Mouse (Mus musculus) right cerebral cortex, adult 18-20 months (tissue): ENCODE measurements at regions not wholly inside any gene's neighbourhood (a gene's known extent, or its start where the extent isn't known, plus 50 kb on each side); places are given as distances from the start of the nearest gene placed in this dataset.

Experiments used
- DNase-seq: peaks from one replicate; pipeline ENCODE4 v3.0.0; 2022; ENCODE audit warnings: mixed read lengths

GRCm38 (mm10) chr17:45237246-45237645, 196.3 kb downstream of the Cdc5l start:
- no peak for DNase-seq

GRCm38 (mm10) chr17:45235401-45235800, 198.1 kb downstream of the Cdc5l start:
- no peak for DNase-seq

GRCm38 (mm10) chr17:45232874-45233273, 200.7 kb downstream of the Cdc5l start:
- no peak for DNase-seq

GRCm38 (mm10) chr17:45227190-45227589, 206.3 kb downstream of the Cdc5l start:
- no peak for DNase-seq

- DNase-seq, result no peak
Measured at GRCm38 (mm10) chr17:45226486-45226885, 207.1 kb downstream of the Cdc5l start.

GRCm38 (mm10) chr17:45221625-45222024, 211.9 kb downstream of the Cdc5l start:
- DNase-seq, result no peak

- DNase-seq, result no peak
Measured at GRCm38 (mm10) chr17:45217126-45217525, 216.4 kb downstream of the Cdc5l start.

- DNase-seq, result no peak
Measured at GRCm38 (mm10) chr17:45215067-45216049, 218.2 kb downstream of the Cdc5l start.

- DNase-seq, result no peak
Measured at GRCm38 (mm10) chr17:45210984-45211383, 222.6 kb downstream of the Cdc5l start.

GRCm38 (mm10) chr17:45209387-45209663, 224.2 kb downstream of the Cdc5l start:
- DNase-seq, result no peak

GRCm38 (mm10) chr17:45208596-45209386, 224.7 kb downstream of the Cdc5l start:
- DNase-seq, result no peak

GRCm38 (mm10) chr17:45195779-45196178, 237.8 kb downstream of the Cdc5l start:
- DNase-seq, result no peak

- no peak for DNase-seq
Measured at GRCm38 (mm10) chr17:45194786-45195281, 238.7 kb downstream of the Cdc5l start.

GRCm38 (mm10) chr17:45193456-45194025, 240.0 kb downstream of the Cdc5l start:
- no peak for DNase-seq

- DNase-seq, result no peak
Measured at GRCm38 (mm10) chr17:45187402-45187801, 246.1 kb downstream of the Cdc5l start.

GRCm38 (mm10) chr17:45176340-45176739, 257.2 kb downstream of the Cdc5l start:
- DNase-seq, result no peak

GRCm38 (mm10) chr17:45169257-45169994, 264.1 kb downstream of the Cdc5l start:
- DNase-seq, result peak; percentile 60
